Mouse (Mus musculus) naive thymus-derived CD4-positive, alpha-beta T cell, adult 2 months (primary cell): ENCODE results near the gene Zfp217.

Experiments
- DNase-seq: peaks from one replicate; pipeline ENCODE4 v3.0.0-alpha.2; 2011; ENCODE audit warnings: low read depth

The Zfp217 gene

GRCm38 (mm10) chr2:170158987-170159386 is 11.1 kb upstream of the Zfp217 start:
- DNase-seq, result no peak

DNA sequence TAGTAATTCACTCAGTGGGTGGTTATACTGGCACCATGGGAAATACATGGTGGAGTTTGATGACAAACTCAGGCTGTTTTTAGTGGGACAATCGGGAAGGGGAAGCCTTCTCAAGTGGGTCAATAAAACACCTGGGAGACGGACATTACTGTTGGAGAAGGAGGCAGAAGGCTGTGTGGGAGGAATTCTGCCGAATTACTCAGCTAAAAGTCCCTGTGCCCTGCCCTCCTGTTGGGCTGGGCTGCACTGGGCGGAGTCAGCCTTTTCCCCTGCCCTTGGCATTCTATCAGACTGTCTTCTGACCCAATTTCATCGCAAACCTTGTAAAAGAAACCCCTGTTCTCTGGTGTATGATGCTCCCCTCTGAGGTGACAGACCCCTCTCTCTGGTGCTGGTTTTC is 10.3 kb upstream of the Zfp217 start:
- DNase-seq, result no peak

- DNase-seq, result peak; percentile 59
Measured at GRCm38 (mm10) chr2:170157280-170158200, 9.6 kb upstream of the Zfp217 start.

GRCm38 (mm10) chr2:170155089-170155740 is 7.3 kb upstream of the Zfp217 start:
- DNase-seq, result peak; percentile 83

DNA sequence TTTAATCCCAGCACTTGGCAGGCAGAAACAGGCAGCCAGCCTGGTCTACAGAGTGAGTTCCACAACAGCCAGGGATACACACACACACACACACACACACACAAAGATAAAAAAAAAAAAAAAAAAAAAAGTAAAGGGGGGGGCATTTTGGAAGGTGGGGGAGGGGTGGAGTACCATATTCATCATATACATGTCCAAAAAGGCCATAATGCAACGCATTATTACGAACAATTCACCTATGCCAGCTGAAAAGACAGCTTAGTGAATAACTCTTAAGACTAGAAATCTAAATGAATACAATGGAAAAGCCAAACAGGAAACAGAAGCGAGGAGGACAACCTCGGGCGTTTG is 6.8 kb upstream of the Zfp217 start:
- DNase-seq, result no peak

DNA sequence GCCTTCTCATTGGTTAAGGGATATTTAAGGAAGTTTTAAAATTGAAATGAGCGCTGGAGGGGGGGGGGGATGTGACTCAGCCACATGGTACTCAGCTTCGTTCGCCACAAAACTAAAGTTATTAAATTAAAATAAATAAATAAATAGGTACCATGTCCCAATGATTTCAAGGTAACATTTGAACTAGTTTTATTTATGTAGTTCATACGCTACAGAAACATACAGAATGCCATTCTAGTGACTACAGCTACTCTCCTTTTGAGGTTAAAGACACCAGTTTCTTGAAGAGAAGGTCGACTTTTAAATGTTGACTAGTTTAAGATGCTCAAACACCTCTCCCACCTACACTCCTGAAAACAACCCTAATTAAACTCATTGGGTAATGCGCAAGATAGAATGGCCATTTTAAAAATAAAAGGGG is 6.4 kb upstream of the Zfp217 start:
- DNase-seq, result peak; percentile 43

GRCm38 (mm10) chr2:170153421-170154271 is 5.7 kb upstream of the Zfp217 start:
- DNase-seq, result peak; percentile 59

DNA sequence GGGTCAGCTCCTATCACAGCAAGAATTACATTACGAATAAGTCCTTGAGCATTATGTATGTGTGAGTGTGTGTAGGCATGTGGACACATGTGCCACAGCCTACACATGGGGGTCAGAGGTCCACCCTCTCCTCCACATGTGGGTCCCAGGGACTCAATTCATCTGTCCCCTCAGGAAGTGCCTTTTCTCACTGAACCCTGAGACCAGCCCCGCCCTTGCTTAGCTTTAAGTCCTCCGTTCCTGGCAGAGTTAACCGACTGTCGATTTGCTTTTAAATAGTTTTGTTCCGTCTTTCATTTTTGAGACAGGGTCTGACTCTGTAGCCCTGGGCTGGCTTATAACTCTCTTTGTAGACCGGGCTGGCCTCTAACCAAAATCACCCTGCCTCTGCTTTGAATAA is 5.0 kb upstream of the Zfp217 start:
- peak; percentile 57 for DNase-seq

- no peak for DNase-seq
Measured at GRCm38 (mm10) chr2:170152036-170152686, 4.3 kb upstream of the Zfp217 start.

GRCm38 (mm10) chr2:170151470-170151869 is 3.6 kb upstream of the Zfp217 start:
- no peak for DNase-seq

GRCm38 (mm10) chr2:170148828-170149227 is 925 bp upstream of the Zfp217 start:
- DNase-seq, result no peak

DNA sequence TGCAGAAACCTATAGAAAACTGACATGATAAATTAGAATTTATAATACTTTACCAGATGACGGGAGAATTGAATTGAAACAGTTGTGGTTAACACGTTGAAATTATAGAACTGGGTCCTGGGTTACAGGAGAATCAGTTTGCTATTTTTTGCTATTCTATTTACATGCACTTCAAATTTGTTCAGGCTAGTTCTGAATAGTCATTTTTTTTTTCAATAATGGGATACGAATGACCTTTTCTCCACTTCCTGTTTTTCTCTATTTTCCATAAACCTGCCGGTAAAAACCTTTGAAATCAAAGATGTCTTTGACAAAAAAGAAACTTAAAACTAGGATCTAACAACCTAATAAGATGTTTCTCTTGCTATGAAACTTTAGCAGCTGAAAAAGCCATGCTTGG is 733 bp downstream of the Zfp217 start:
- no peak for DNase-seq

DNA sequence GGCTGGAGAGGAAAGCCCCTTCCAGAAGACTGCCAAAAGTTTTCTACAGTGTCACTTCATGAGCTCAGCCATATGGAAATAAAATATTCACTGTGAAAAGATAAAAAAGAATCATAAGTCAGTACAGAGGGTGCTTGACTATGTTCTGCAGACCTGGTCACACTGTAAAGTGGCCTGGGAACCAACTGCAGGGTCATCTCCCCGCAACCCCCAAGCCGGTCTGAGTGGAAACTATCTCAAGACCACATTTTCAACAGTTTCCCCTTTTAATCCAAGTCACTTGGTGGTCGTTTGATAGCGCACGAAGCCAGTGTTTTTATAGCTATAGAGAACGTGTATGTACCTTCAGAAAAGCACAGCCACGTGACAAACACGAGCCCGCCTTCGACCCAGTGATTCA is 3.6 kb downstream of the Zfp217 start:
- no peak for DNase-seq

DNA sequence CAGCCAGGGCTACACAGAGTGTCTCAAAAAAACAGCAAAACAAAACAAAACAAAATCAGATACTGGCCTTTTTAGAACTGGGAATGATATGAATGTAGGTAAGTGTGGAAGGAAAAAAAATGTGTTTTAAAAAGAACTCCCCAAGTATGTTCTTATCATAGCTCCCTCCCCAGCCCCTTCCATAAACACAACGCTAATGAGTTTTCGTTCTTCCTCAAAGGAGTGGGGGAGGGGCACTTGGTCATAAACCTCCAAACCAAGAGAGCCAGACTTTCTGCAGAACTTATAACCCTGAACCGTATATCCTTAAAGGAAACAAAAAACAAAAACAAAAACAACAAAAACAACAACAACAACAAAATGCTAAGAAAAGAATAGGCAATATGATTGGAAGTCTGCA is 4.0 kb downstream of the Zfp217 start:
- no peak for DNase-seq

DNA sequence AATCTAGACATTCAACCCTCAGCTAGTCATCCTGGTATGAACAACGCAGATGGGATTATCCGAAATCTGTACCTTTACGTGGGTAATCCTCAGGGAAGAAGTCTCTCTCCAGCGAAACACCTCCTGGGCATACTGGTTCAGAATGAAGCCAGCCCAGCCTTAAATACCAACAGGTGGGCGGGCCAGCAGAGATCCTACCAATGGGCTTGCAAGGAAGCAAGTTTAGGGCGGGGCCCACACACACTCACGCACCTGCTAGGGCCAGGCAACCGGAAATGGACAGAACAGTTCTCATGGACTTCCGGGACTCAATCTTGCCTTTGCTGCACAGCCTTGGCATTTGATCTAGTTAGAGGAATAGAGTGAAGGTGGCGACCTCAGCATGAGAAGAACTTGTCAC is 5.4 kb downstream of the Zfp217 start:
- DNase-seq, result no peak

- no peak for DNase-seq
Measured at GRCm38 (mm10) chr2:170141481-170141880, 6.4 kb downstream of the Zfp217 start.

DNA sequence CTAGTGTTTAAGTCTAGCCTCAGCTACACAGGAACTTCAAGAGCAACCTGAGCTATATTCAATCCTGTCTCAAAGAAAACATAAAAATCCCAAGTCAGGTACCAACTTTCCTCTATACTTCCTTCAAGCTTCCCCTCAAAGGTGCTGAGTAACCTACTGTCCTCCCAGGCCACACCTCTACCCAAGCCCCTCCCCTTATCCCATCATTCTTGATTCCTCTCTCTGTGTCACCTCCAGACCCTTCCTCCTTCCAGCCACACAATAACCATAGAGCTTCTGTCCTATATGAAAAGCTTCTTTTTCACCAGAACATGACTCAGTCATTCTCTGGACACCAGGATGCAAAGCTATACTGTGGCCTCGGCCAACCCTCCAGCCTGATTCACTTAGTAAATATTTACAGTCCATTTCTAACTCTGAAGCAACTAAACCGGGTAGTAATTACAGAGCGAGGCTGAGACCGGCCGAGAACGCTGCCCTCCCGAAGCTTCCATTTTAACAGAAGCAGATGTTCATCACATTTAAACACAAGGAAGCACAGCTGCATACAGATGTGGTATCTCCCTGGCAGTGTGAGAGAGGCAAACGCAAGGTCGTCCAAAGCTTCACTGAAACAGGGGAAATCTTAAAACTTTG is 8.4 kb downstream of the Zfp217 start:
- DNase-seq, result no peak

DNA sequence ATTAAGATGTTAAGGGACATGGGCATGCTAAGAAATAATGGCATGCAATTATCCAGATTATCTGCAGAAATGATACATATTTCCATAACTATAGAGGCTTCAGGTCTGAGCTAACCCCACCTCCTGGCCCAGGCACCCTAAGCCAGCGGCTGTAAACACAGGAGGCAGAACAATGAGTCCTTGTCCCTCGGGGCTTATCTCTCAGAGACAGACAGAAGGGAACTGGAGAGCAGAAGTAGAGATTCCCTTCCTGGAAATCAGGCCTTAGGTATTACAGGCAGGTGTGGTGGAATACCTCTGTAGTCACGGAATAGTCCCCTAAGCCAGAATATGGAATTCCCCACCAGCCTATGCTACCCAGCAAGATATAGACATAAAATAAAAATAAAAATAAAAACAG is 11.0 kb downstream of the Zfp217 start:
- DNase-seq, result no peak

DNA sequence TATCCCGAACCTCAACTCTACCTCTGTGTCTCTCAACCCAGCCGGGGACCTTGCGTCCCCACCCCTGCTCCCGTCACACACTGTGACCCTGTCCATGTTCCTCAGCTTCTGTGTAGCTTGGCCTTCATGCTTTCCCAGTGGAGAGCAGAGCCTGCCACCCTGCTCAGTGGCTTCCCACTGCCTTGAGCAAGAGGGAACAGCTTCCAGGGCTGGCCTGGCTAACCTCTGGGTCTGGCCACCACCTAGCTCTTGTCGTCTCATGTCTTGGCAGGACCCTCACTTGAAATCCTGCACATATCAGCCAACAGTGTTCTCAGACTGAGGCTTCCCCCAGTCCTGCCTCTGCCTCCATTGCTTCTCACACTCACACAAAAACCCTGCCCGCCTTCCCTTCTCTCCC is 12.1 kb downstream of the Zfp217 start:
- no peak for DNase-seq

DNA sequence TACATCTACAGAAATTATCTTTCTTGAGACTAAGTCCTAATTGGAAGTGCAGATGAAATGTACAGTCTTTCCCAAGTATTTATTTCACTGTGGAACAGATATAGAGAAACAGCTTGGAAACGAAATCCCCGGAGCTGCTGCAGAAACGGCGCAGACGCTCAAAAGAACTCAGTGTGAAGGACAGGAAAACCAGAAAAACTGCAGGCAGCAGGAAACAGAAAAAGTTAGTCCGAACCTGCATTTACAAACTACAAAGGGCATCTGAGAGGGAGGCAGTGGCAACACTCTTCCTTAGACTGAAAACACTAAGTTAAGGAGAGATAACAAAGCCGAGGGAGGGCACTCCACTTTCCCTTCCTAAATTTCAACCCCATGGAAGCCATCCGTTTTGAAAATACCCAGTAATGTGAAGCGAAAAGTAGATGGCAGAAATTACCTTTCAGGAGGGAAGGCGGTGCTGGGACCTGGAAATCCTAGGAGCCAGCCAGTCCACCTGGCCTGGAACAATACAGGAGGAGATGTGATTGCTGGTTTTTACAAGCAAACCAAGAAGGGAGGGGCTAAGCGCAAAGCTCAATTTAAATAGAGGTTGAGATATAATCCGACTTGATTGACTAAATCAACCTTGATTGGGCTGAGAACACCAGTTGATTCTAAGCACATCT is 13.7 kb downstream of the Zfp217 start:
- peak; percentile 54 for DNase-seq
